Mouse (Mus musculus) hindbrain, postnatal 0 days (tissue): ENCODE results near the gene Adam8. TPM values are rescaled to one million over a fixed set of nuclear protein-coding genes. Genes with fewer than 3 reads are reported as not detected.

Experiments used
- ATAC-seq: fragments of 200-750 bp; cut with Nextera tagmentation; 2 replicates; pipeline ENCODE4 v1.8.0; 2017; ENCODE audit warnings: mild to moderate bottlenecking, moderate TSS enrichment, moderate library complexity
- DNase-seq: peaks from one replicate; pipeline ENCODE4 v3.0.0-alpha.2; 2015; ENCODE audit warnings: low spot score
- H3K27ac ChIP-seq: fragments of 300-500 bp; sonication (generic); 2 replicates; pipeline ENCODE4 v1.5.1; 2014; ENCODE audit warnings: mild to moderate bottlenecking
- H3K27me3 ChIP-seq: fragments of 300-500 bp; sonication (generic); 2 replicates; pipeline ENCODE4 v1.6.1; 2014; ENCODE audit warnings: low read length, mixed read lengths; ENCODE audit not compliant: insufficient read depth
- H3K36me3 ChIP-seq: fragments of 300-500 bp; sonication (generic); 2 replicates; pipeline ENCODE4 v1.6.1; 2014; ENCODE audit warnings: low read length, mixed read lengths; ENCODE audit not compliant: insufficient read depth
- H3K4me1 ChIP-seq: fragments of 300-500 bp; sonication (generic); 2 replicates; pipeline ENCODE4 v1.6.1; 2014; ENCODE audit warnings: antibody characterized with exemption, low read length, mixed read lengths; ENCODE audit not compliant: insufficient read depth
- H3K4me2 ChIP-seq: fragments of 300-500 bp; sonication (generic); 2 replicates; pipeline ENCODE4 v1.6.1; 2014; ENCODE audit warnings: low read depth, mild to moderate bottlenecking, low read length, moderate library complexity, mixed read lengths
- H3K4me3 ChIP-seq: fragments of 300-500 bp; sonication (generic); 2 replicates; pipeline ENCODE4 v1.5.1; 2014; ENCODE audit warnings: low read length
- H3K9ac ChIP-seq: fragments of 300-500 bp; sonication (generic); replicated peaks from 2 replicates; pipeline ENCODE4 v1.6.1; 2014; ENCODE audit warnings: mild to moderate bottlenecking, low read length, moderate library complexity, mixed read lengths
- H3K9me3 ChIP-seq: fragments of 300-500 bp; sonication (generic); 2 replicates; pipeline ENCODE4 v1.6.1; 2016; ENCODE audit warnings: low read length, mixed read lengths
- CTCF ChIP-seq: IDR thresholded peaks from 2 replicates; pipeline ENCODE4 v1.5.1; 2016; ENCODE audit warnings: antibody characterized with exemption, control low read depth, low read depth
- WGBS: fragments of 180-500 bp; shearing (Covaris S2); extraction: QIAGEN DNeasy Blood & Tissue Kit; methylation state at CpG from one replicate; pipeline ENCODE4 v1.1.7; 2014; 5-methylcytosine and 5-hydroxymethylcytosine counted together
- microRNA counts: library from miRNA; unstranded; fragments of <30 nt; microRNA quantifications from one replicate; lab custom pipeline; 2015
- microRNA-seq, 2 experiments: library from miRNA; unstranded; fragments of <30 nt; microRNA quantifications; one replicate each; pipeline ENCODE4; 2016
- polyA plus RNA-seq: library from polyadenylated mRNA; unstranded; fragments of >200 nt; fragmentation: Nextera tagmentation; extraction: Ambion mirVana; gene quantifications from 2 replicates; pipeline ENCODE4 v1.2.1, GENCODE M21; 2015
- total RNA-seq: library from RNA; depleted of rRNA; stranded (reverse); fragments of >200 nt; gene quantifications from 2 replicates; pipeline ENCODE4 v1.2.3, GENCODE M21; 2014; rRNA removed

Adam8 gene
- total and polyA plus RNA-seq, 2 experiments from 2014 or later: 0.48 to 2.2 TPM

- no peak for TF ChIP-seq CTCF
- H3K9ac ChIP-seq: no peak overlapping the region
- ATAC-seq (no peak), DNase-seq (no peak)
- H3K4me3 ChIP-seq: no peak overlapping the region
- peaks cover 31% of the 10 kb centered on the region for H3K27me3 ChIP-seq
- H3K27ac ChIP-seq: no peak overlapping the region
- no peaks in the 10 kb centered on the region for H3K36me3 ChIP-seq
- 57% methylated on average over 16 of the region's 16 CpGs for WGBS
- no peak overlapping the region for H3K4me2 ChIP-seq
- H3K4me1 ChIP-seq: peaks cover 2% of the 10 kb centered on the region; the same call in 1 of the 2 replicates
- H3K9me3 ChIP-seq: no peaks in the 10 kb centered on the region
Observed at GRCm38 (mm10) chr7:139940476-139941209, 51.7 kb downstream of the Adam8 start.

GRCm38 (mm10) chr7:139937810-139938209 is 54.6 kb downstream of the Adam8 start:
- Histone ChIP-seq H3K27me3 (peaks cover 8% of the 10 kb centered on the region; the same call in 1 of the 2 replicates), H3K9me3 (no peaks in the 10 kb centered on the region), H3K4me1 (no peaks in the 10 kb centered on the region), H3K4me3 (no peak overlapping the region), H3K27ac (no peak overlapping the region), H3K4me2 (no peak overlapping the region), H3K36me3 (no peaks in the 10 kb centered on the region; the same call in 1 of the 2 replicates), H3K9ac (no peak overlapping the region)
- WGBS: 72% methylated on average over 5 of the region's 5 CpGs
- ATAC-seq: no peak
- no peak for DNase-seq
- no peak for TF ChIP-seq CTCF

GRCm38 (mm10) chr7:139937138-139937537 is 55.2 kb downstream of the Adam8 start:
- TF ChIP-seq CTCF: no peak
- no peak overlapping the region for H3K4me2 ChIP-seq
- no peak overlapping the region for H3K4me3 ChIP-seq
- 80% methylated on average over 3 of the region's 3 CpGs for WGBS
- H3K9me3 ChIP-seq: no peaks in the 10 kb centered on the region
- ATAC-seq: no peak
- H3K27ac ChIP-seq: no peak overlapping the region
- no peaks in the 10 kb centered on the region for H3K4me1 ChIP-seq
- no peak for DNase-seq
- no peak overlapping the region for H3K9ac ChIP-seq
- H3K36me3 ChIP-seq: no peaks in the 10 kb centered on the region; the same call in 1 of the 2 replicates
- H3K27me3 ChIP-seq: peaks cover 2% of the 10 kb centered on the region; the same call in 1 of the 2 replicates

GRCm38 (mm10) chr7:139936705-139937104 is 55.7 kb downstream of the Adam8 start:
- Histone ChIP-seq H3K4me2 (no peak overlapping the region), H3K27ac (no peak overlapping the region), H3K27me3 (no peaks in the 10 kb centered on the region), H3K9me3 (no peaks in the 10 kb centered on the region), H3K4me1 (no peaks in the 10 kb centered on the region), H3K36me3 (no peaks in the 10 kb centered on the region; the same call in 1 of the 2 replicates), H3K9ac (no peak overlapping the region), H3K4me3 (no peak overlapping the region)
- WGBS: 88% methylated on average over 10 of the region's 10 CpGs
- ATAC-seq (no peak), DNase-seq (no peak)
- no peak for TF ChIP-seq CTCF

DNA sequence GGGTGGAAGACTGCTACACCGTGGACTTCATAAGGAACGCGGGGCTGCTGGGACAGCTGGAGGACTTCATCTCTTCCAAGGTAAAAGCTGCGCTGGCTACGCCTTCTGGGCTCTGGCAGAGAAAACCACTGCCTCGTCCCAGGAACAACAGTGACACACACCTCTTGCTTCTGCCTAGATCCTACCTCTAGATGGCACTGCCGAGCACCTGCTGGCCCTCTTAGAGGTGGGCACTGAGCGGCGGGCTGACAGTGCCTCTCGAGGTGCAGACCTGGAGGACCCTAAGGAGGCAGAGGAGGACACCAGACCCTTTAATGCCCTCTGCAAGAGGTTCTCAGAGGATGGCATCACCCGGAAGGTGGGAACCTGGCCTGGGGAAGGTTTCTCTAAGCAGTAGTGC is 61.6 kb downstream of the Adam8 start:
- H3K9me3 ChIP-seq: no peaks in the 10 kb centered on the region
- ATAC-seq: peak; percentile 80

More for the DNA sequence above, 61.6 kb downstream of the Adam8 start:
- TF ChIP-seq CTCF: peak; percentile 84
- H3K4me3 ChIP-seq: no peak overlapping the region
- H3K27me3 ChIP-seq: no peaks in the 10 kb centered on the region
- H3K4me1 ChIP-seq: no peaks in the 10 kb centered on the region
- H3K27ac ChIP-seq: no peak overlapping the region
- DNase-seq: peak; percentile 74
- no peak overlapping the region for H3K9ac ChIP-seq
- H3K4me2 ChIP-seq: no peak overlapping the region
- H3K36me3 ChIP-seq: peaks cover 16% of the 10 kb centered on the region; the same call in 1 of the 2 replicates
- WGBS: 20% methylated on average over 11 of the region's 11 CpGs

MicroRNAs within 50 kb of the gene (microRNA counts, 519-probe panel; counts per million panel counts)
- microRNA mmu-miR-202-3p (lab: Ali Mortazavi, UCI) (not detected), microRNA mmu-miR-202-5p (lab: Ali Mortazavi, UCI) (705 counts per million, percentile 8 among the panel's probes with 10 or more counts)

Small RNA genes within 50 kb of the gene (microRNA-seq; reads per million reads assigned to microRNA genes)
- 0.18 to 0.72 reads per million in 2 experiments for gene Mir202
- 0 reads per million in 2 experiments for gene Mir7062
- 0 reads per million in 2 experiments for gene mmu-mir-7686

Other genes with a start within 250 kb of the Adam8 start
- gene Adgra1, start 158.4 kb downstream of the Adam8 start, total RNA-seq: 28.5 and 34.4 TPM in 2 replicates
- gene Adgra1, start 158.4 kb downstream of the Adam8 start, polyA plus RNA-seq: 48.9 and 53.3 TPM in 2 replicates
- gene Kndc1, start 97.9 kb downstream of the Adam8 start, total RNA-seq: 53.6 and 63.1 TPM in 2 replicates
- 12.7 and 12.8 TPM in 2 replicates for gene Kndc1, start 97.9 kb downstream of the Adam8 start, polyA plus RNA-seq
- gene Utf1, start 48.8 kb downstream of the Adam8 start, total RNA-seq: not detected in 2 replicates
- gene Utf1, start 48.8 kb downstream of the Adam8 start, polyA plus RNA-seq: not detected in 2 replicates
- gene 6430531B16Rik, start 13.8 kb downstream of the Adam8 start, total RNA-seq: 2.9 TPM in 1 of 2 replicates, not detected in the other
- 1.3 and 1.8 TPM in 2 replicates for gene 6430531B16Rik, start 13.8 kb downstream of the Adam8 start, polyA plus RNA-seq
- gene Zfp511, start 43.8 kb upstream of the Adam8 start, total RNA-seq: 23.3 and 42.9 TPM in 2 replicates
- gene Zfp511, start 43.8 kb upstream of the Adam8 start, polyA plus RNA-seq: 60.5 and 63.9 TPM in 2 replicates
- 61.7 and 63.7 TPM in 2 replicates for gene Tubgcp2, start 44.1 kb upstream of the Adam8 start, total RNA-seq
- 58.3 TPM in 2 replicates for gene Tubgcp2, start 44.1 kb upstream of the Adam8 start, polyA plus RNA-seq
- 0.94 and 1.2 TPM in 2 replicates for gene Msx3, start 56.5 kb upstream of the Adam8 start, total RNA-seq
- 1.9 and 2.0 TPM in 2 replicates for gene Msx3, start 56.5 kb upstream of the Adam8 start, polyA plus RNA-seq
- 422 and 452 TPM in 2 replicates for gene Caly, start 90.0 kb upstream of the Adam8 start, total RNA-seq
- gene Caly, start 90.0 kb upstream of the Adam8 start, polyA plus RNA-seq: 460 and 486 TPM in 2 replicates
- gene Prap1, start 100.8 kb upstream of the Adam8 start, total RNA-seq: not detected in 2 replicates
- not detected in 2 replicates for gene Prap1, start 100.8 kb upstream of the Adam8 start, polyA plus RNA-seq
- gene Fuom, start 109.9 kb upstream of the Adam8 start, total RNA-seq: 34.3 and 36.2 TPM in 2 replicates
- gene Fuom, start 109.9 kb upstream of the Adam8 start, polyA plus RNA-seq: 53.0 and 54.3 TPM in 2 replicates
- 9.4 and 15.2 TPM in 2 replicates for gene Paox, start 123.2 kb upstream of the Adam8 start, total RNA-seq
- 8.9 TPM in 2 replicates for gene Paox, start 123.2 kb upstream of the Adam8 start, polyA plus RNA-seq
- gene Echs1, start 123.9 kb upstream of the Adam8 start, total RNA-seq: 88.7 and 91.5 TPM in 2 replicates
- gene Echs1, start 123.9 kb upstream of the Adam8 start, polyA plus RNA-seq: 136 and 145 TPM in 2 replicates
- 6.4 and 7.2 TPM in 2 replicates for gene Mtg1, start 145.0 kb upstream of the Adam8 start, total RNA-seq
- 32.6 and 33.5 TPM in 2 replicates for gene Mtg1, start 145.0 kb upstream of the Adam8 start, polyA plus RNA-seq
- gene Sprn, start 162.3 kb upstream of the Adam8 start, total RNA-seq: 64.7 and 66.4 TPM in 2 replicates
- 27.2 and 29.9 TPM in 2 replicates for gene Sprn, start 162.3 kb upstream of the Adam8 start, polyA plus RNA-seq
- not detected in 2 replicates for gene Olfr522, start 172.2 kb upstream of the Adam8 start, total RNA-seq
- gene Olfr522, start 172.2 kb upstream of the Adam8 start, polyA plus RNA-seq: not detected in 2 replicates
- not detected in 2 replicates for gene Olfr523, start 180.7 kb upstream of the Adam8 start, total RNA-seq
- gene Olfr523, start 180.7 kb upstream of the Adam8 start, polyA plus RNA-seq: not detected in 2 replicates
- gene Olfr524, start 213.4 kb upstream of the Adam8 start, total RNA-seq: not detected in 2 replicates
- gene Olfr524, start 213.4 kb upstream of the Adam8 start, polyA plus RNA-seq: not detected in 2 replicates
- not detected in 2 replicates for gene Cd163l1, start 225.7 kb upstream of the Adam8 start, total RNA-seq
- not detected in 2 replicates for gene Cd163l1, start 225.7 kb upstream of the Adam8 start, polyA plus RNA-seq